ENCODE assay signal across 8 mouse cellular contexts in genomic region chr2:91060544-91061355, GRCm38 (mm10). TPM values are rescaled to one million over a fixed set of nuclear protein-coding genes. Genes with fewer than 3 reads are reported as not detected.
DNase-seq lines count a peak whose midpoint lies in the region; ATAC-seq lines count a peak whose summit lies in the region.

No protein-coding gene starts in this region.

- no peak overlapping the region for H3K9ac ChIP-seq in neural tube, embryonic 15.5 days (replicated peaks)
- H3K9ac ChIP-seq in heart, embryonic 14.5 days (ENCODE audit: low read length) = peak overlapping the region; percentile 25; the same call in 1 of the 2 replicates
- no peak overlapping the region for H3K9ac ChIP-seq in stomach, embryonic 15.5 days

- H3K27me3 ChIP-seq in neural tube, embryonic 15.5 days (replicated peaks) = no peaks in the 10 kb centered on the region
- no peaks in the 10 kb centered on the region for H3K27me3 ChIP-seq in heart, embryonic 14.5 days (ENCODE audit: control insufficient read depth, insufficient read depth, low read length)
- H3K27me3 ChIP-seq in stomach, embryonic 15.5 days (replicated peaks) = no peaks in the 10 kb centered on the region

- peaks cover 88% of the 10 kb centered on the region for H3K36me3 ChIP-seq in neural tube, embryonic 15.5 days
- H3K36me3 ChIP-seq in heart, embryonic 14.5 days (ENCODE audit: control insufficient read depth, insufficient read depth, low read length) = peaks cover 83% of the 10 kb centered on the region
- peaks cover 75% of the 10 kb centered on the region for H3K36me3 ChIP-seq in stomach, embryonic 15.5 days

- no peak for ATAC-seq in neural tube, embryonic 15.5 days (ENCODE audit: low FRiP score)
- ATAC-seq in heart, embryonic 14.5 days (ENCODE audit: insufficient number of reproducible peaks, insufficient read depth, low FRiP score, low read depth) = peak; percentile 8; the same call in 1 of the 2 replicates
- ATAC-seq in megakaryocyte, adult 5-6 weeks (ENCODE audit: poor library complexity, severe bottlenecking) = peak; percentile 26
- peak; percentile 56 for ATAC-seq in stomach, embryonic 15.5 days (ENCODE audit: insufficient read depth, low FRiP score, low read depth)

- H3K4me1 ChIP-seq in neural tube, embryonic 15.5 days = peaks cover 1% of the 10 kb centered on the region; the same call in 1 of the 2 replicates
- H3K4me1 ChIP-seq in heart, embryonic 14.5 days (ENCODE audit: control insufficient read depth in 2 of 2, insufficient read depth in 2 of 2, low read length in 2 of 2) = peaks cover 18 to 27% of the 10 kb centered on the region in 2 experiments
- 0 out of 2 replicates have a peak, but pooled peaks cover 3% of the 10 kb centered on the region for H3K4me1 ChIP-seq in stomach, embryonic 15.5 days

- 82% methylated on average over 10 of the region's 10 CpGs for WGBS in neural tube, embryonic 15.5 days
- WGBS in heart, embryonic 14.5 days = 45% methylated on average over 10 of the region's 10 CpGs
- WGBS in stomach, embryonic 15.5 days = 81% methylated on average over 10 of the region's 10 CpGs

- no peaks in the 10 kb centered on the region for H3K9me3 ChIP-seq in neural tube, embryonic 15.5 days (replicated peaks)
- H3K9me3 ChIP-seq in heart, embryonic 14.5 days (ENCODE audit: control insufficient read depth, low read length) = no peaks in the 10 kb centered on the region
- H3K9me3 ChIP-seq in stomach, embryonic 15.5 days = no peaks in the 10 kb centered on the region

- no peak overlapping the region for H3K4me3 ChIP-seq in neural tube, embryonic 15.5 days (replicated peaks)
- H3K4me3 ChIP-seq in heart, embryonic 14.5 days (ENCODE audit: control insufficient read depth in 1 of 2, insufficient read depth in 1 of 2, low read depth in 1 of 2, low read length in 2 of 2) = no peak overlapping the region
- H3K4me3 ChIP-seq in stomach, embryonic 15.5 days (replicated peaks) = no peak overlapping the region

- H3K4me2 ChIP-seq in neural tube, embryonic 15.5 days = no peak overlapping the region
- H3K4me2 ChIP-seq in heart, embryonic 14.5 days (ENCODE audit: low read length) = no peak overlapping the region; the same call in 1 of the 2 replicates
- H3K4me2 ChIP-seq in stomach, embryonic 15.5 days = no peak overlapping the region

- peak; percentile 54 for DNase-seq in neural tube, embryonic 10.5 days (ENCODE audit: extremely low spot score, low spot score)
- peak; percentile 75 for DNase-seq in embryo, embryonic 10 days (ENCODE audit: low spot score)
- peak; percentile 78 to 80 for DNase-seq in layer of hippocampus, adult 8-10 months (ENCODE audit: low spot score in 2 of 2)
- DNase-seq in urinary bladder, adult 18-20 months (ENCODE audit: low spot score in 2 of 2) = no peak

- H3K27ac ChIP-seq in neural tube, embryonic 15.5 days (replicated peaks) = no peak overlapping the region
- H3K27ac ChIP-seq in heart, embryonic 14.5 days (replicated peaks in 1 of 2; ENCODE audit: control insufficient read depth in 1 of 2, insufficient read depth in 1 of 2, low read depth in 2 of 2, low read length in 2 of 2) = peak overlapping the region; percentile 87 to 91
- no peak overlapping the region for H3K27ac ChIP-seq in stomach, embryonic 15.5 days

RNA-seq across cellular contexts. Expression of gene Psmc3, which starts 6.9 kb away (rescaled TPM):
- 234 and 240 TPM in 2 replicates for polyA plus RNA-seq in neural tube, embryonic 15.5 days (2015; fragmentation: Nextera tagmentation; extraction: Ambion mirVana)
- 275 and 293 TPM in 2 replicates for polyA plus RNA-seq in heart, embryonic 14.5 days (2014; fragmentation: Nextera tagmentation; extraction: Ambion mirVana)
- 100 to 1,000 TPM; 180 to 209 (median 206) TPM for total RNA-seq in layer of hippocampus, adult 8-10 months (2022)
- total RNA-seq in megakaryocyte, adult 5-6 weeks (2015) = 65.1 and 69.7 TPM in 2 replicates
- total RNA-seq in megakaryocyte, adult 5-6 weeks (2017) = 226 TPM in 2 replicates
- 225 and 243 TPM in 2 replicates for polyA plus RNA-seq in stomach, embryonic 15.5 days (2015; fragmentation: Nextera tagmentation; extraction: Ambion mirVana)

RNA-seq across cellular contexts. Expression of gene Slc39a13, which starts 9.5 kb away (rescaled TPM):
- 35.5 and 43.2 TPM in 2 replicates for polyA plus RNA-seq in neural tube, embryonic 15.5 days (2015; fragmentation: Nextera tagmentation; extraction: Ambion mirVana)
- polyA plus RNA-seq in heart, embryonic 14.5 days (2014; fragmentation: Nextera tagmentation; extraction: Ambion mirVana) = 50.6 and 52.0 TPM in 2 replicates
- total RNA-seq in layer of hippocampus, adult 8-10 months (2022) = 10 to 100 TPM; 28.7 to 40.0 (median 33.1) TPM
- 8.4 and 15.6 TPM in 2 replicates for total RNA-seq in megakaryocyte, adult 5-6 weeks (2015)
- 6.5 and 10.9 TPM in 2 replicates for total RNA-seq in megakaryocyte, adult 5-6 weeks (2017)
- polyA plus RNA-seq in stomach, embryonic 15.5 days (2015; fragmentation: Nextera tagmentation; extraction: Ambion mirVana) = 42.8 and 45.5 TPM in 2 replicates

RNA-seq across cellular contexts. Expression of gene Spi1, which starts 21.4 kb away (rescaled TPM):
- polyA plus RNA-seq in neural tube, embryonic 15.5 days (2015; fragmentation: Nextera tagmentation; extraction: Ambion mirVana) = 3.6 and 6.7 TPM in 2 replicates
- 4.8 and 5.1 TPM in 2 replicates for polyA plus RNA-seq in heart, embryonic 14.5 days (2014; fragmentation: Nextera tagmentation; extraction: Ambion mirVana)
- total RNA-seq in layer of hippocampus, adult 8-10 months (2022) = 10 to 100 TPM in 2 of 4 experiments, 1 to 10 TPM in 2; 3.8 to 17.2 (median 9.7) TPM
- total RNA-seq in megakaryocyte, adult 5-6 weeks (2015) = 348 and 384 TPM in 2 replicates
- 253 and 295 TPM in 2 replicates for total RNA-seq in megakaryocyte, adult 5-6 weeks (2017)
- 9.5 and 13.5 TPM in 2 replicates for polyA plus RNA-seq in stomach, embryonic 15.5 days (2015; fragmentation: Nextera tagmentation; extraction: Ambion mirVana)

RNA-seq across cellular contexts. Expression of gene Rapsn, which starts 25.3 kb away (rescaled TPM):
- polyA plus RNA-seq in neural tube, embryonic 15.5 days (2015; fragmentation: Nextera tagmentation; extraction: Ambion mirVana) = 2.7 TPM in 2 replicates
- polyA plus RNA-seq in heart, embryonic 14.5 days (2014; fragmentation: Nextera tagmentation; extraction: Ambion mirVana) = 29.8 and 31.0 TPM in 2 replicates
- under 1 TPM in 2 of 4 experiments, not detected in 2; 0.36 to 0.47 TPM for total RNA-seq in layer of hippocampus, adult 8-10 months (2022)
- total RNA-seq in megakaryocyte, adult 5-6 weeks (2015) = 0.46 and 0.47 TPM in 2 replicates
- 0.51 and 1.3 TPM in 2 replicates for total RNA-seq in megakaryocyte, adult 5-6 weeks (2017)
- 2.0 and 4.5 TPM in 2 replicates for polyA plus RNA-seq in stomach, embryonic 15.5 days (2015; fragmentation: Nextera tagmentation; extraction: Ambion mirVana)

RNA-seq across cellular contexts. Expression of gene Mybpc3, which starts 57.2 kb away (rescaled TPM):
- 0.33 TPM in 1 of 2 replicates, not detected in the other for polyA plus RNA-seq in neural tube, embryonic 15.5 days (2015; fragmentation: Nextera tagmentation; extraction: Ambion mirVana)
- 789 and 806 TPM in 2 replicates for polyA plus RNA-seq in heart, embryonic 14.5 days (2014; fragmentation: Nextera tagmentation; extraction: Ambion mirVana)
- under 1 TPM; 0.09 to 0.22 (median 0.16) TPM for total RNA-seq in layer of hippocampus, adult 8-10 months (2022)
- total RNA-seq in megakaryocyte, adult 5-6 weeks (2015) = 0.18 and 0.27 TPM in 2 replicates
- total RNA-seq in megakaryocyte, adult 5-6 weeks (2017) = 0.08 and 0.44 TPM in 2 replicates
- 0.50 and 0.67 TPM in 2 replicates for polyA plus RNA-seq in stomach, embryonic 15.5 days (2015; fragmentation: Nextera tagmentation; extraction: Ambion mirVana)

Comparison
In these comparisons a context has a peak if more than half of its experiments do, and no peak if none do; other contexts are left out.
1. DNase-seq: peak in neural tube, embryonic 10.5 days (single experiment), embryo, embryonic 10 days (single experiment) and layer of hippocampus, adult 8-10 months (2 of 2); none in urinary bladder, adult 18-20 months (0 of 2).
2. H3K27ac ChIP-seq: peak in heart, embryonic 14.5 days (2 of 2); none in neural tube, embryonic 15.5 days (single experiment) and stomach, embryonic 15.5 days (single experiment).